Mouse (Mus musculus): ENCODE measurements around the gene Sh3glb2. TPM values are rescaled to one million over a fixed set of nuclear protein-coding genes. Genes with fewer than 3 reads are reported as not detected.

The Sh3glb2 gene
- 94.6 and 97.3 TPM in 2 replicates for polyA plus RNA-seq (2014; fragmentation: Nextera tagmentation; extraction: Ambion mirVana)

- WGBS = 2% methylated on average over 63 of the region's 73 CpGs
- Histone ChIP-seq H3K4me1 (ENCODE audit: control insufficient read depth in 2 of 2, insufficient read depth in 2 of 2, low read length in 2 of 2) (peaks cover 21 to 33% of the 10 kb centered on the region in 2 experiments), H3K9ac (ENCODE audit: low read length) (peak within 1 kb of the TSS; percentile 77), H3K27me3 (ENCODE audit: control insufficient read depth, insufficient read depth, low read length) (no peaks in the 10 kb centered on the region), H3K9me3 (ENCODE audit: control insufficient read depth, low read length) (0 out of 2 replicates have a peak, but pooled peaks cover 3% of the 10 kb centered on the region), H3K36me3 (ENCODE audit: control insufficient read depth, insufficient read depth, low read length) (peaks cover 17% of the 10 kb centered on the region), H3K4me2 (ENCODE audit: low read length) (peak within 1 kb of the TSS; percentile 89), H3K27ac (replicated peaks in 1 of 2; ENCODE audit: control insufficient read depth in 1 of 2, insufficient read depth in 1 of 2, low read depth in 2 of 2, low read length in 2 of 2) (peak within 1 kb of the TSS; percentile 72 to 89), H3K4me3 (ENCODE audit: control insufficient read depth in 1 of 2, insufficient read depth in 1 of 2, low read depth in 1 of 2, low read length in 2 of 2) (peak within 1 kb of the TSS; percentile 60 to 83)
- ATAC-seq (ENCODE audit: insufficient number of reproducible peaks, insufficient read depth, low FRiP score, low read depth) = peak; percentile 71
These were observed at the start of gene Sh3glb2 for GRCm38 (mm10) chr2:30358533-30359531. Sh3glb2 (minus strand) TSS chr2:30359337.

GRCm38 (mm10) chr2:30408452-30409100, 49.4 kb upstream of the Sh3glb2 start:
- H3K9me3 ChIP-seq (ENCODE audit: control insufficient read depth, low read length) = no peaks in the 10 kb centered on the region
- ATAC-seq (ENCODE audit: insufficient number of reproducible peaks, insufficient read depth, low FRiP score, low read depth) = no peak
- no peak overlapping the region for H3K4me2 ChIP-seq (ENCODE audit: low read length)
- H3K27ac ChIP-seq (replicated peaks in 1 of 2; ENCODE audit: control insufficient read depth in 1 of 2, insufficient read depth in 1 of 2, low read depth in 2 of 2, low read length in 2 of 2) = peak overlapping the region in 1 of 2 experiments; percentile 74; a peak in 1 of 4 replicates
- peaks cover 95% of the 10 kb centered on the region for H3K36me3 ChIP-seq (ENCODE audit: control insufficient read depth, insufficient read depth, low read length)
- 78% methylated on average over 8 of the region's 8 CpGs for WGBS
- no peaks in the 10 kb centered on the region for H3K27me3 ChIP-seq (ENCODE audit: control insufficient read depth, insufficient read depth, low read length)
- H3K9ac ChIP-seq (ENCODE audit: low read length) = no peak overlapping the region
- H3K4me1 ChIP-seq (ENCODE audit: control insufficient read depth in 2 of 2, insufficient read depth in 2 of 2, low read length in 2 of 2) = peaks cover 9 to 20% of the 10 kb centered on the region in 2 experiments
- no peak overlapping the region for H3K4me3 ChIP-seq (ENCODE audit: control insufficient read depth in 1 of 2, insufficient read depth in 1 of 2, low read depth in 1 of 2, low read length in 2 of 2)

GRCm38 (mm10) chr2:30407778-30408177, 48.6 kb upstream of the Sh3glb2 start:
- 85% methylated on average over 10 of the region's 10 CpGs for WGBS

DNA sequence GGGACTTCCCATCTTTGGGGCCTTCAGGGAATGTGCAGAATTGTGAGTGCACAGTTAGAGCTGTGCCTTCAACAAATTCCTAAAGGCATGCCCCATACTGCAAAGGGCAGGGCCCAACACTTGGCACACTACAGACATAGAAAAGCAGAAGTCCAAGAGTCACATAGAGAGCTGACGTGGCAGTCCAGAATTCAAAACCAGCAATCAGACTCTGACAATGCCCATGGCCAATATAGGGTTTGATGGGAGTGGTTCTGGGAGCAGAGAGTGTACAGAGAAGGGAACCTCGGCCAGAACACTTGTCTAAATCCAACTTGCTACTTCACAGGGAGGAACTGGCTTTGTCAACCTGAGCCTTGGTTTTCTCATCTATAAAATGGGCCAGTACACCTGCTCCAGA, 48.1 kb upstream of the Sh3glb2 start:
- Histone ChIP-seq H3K4me3 (ENCODE audit: control insufficient read depth in 1 of 2, insufficient read depth in 1 of 2, low read depth in 1 of 2, low read length in 2 of 2) (no peak overlapping the region), H3K4me2 (ENCODE audit: low read length) (no peak overlapping the region), H3K36me3 (ENCODE audit: control insufficient read depth, insufficient read depth, low read length) (peaks cover 98% of the 10 kb centered on the region), H3K9me3 (ENCODE audit: control insufficient read depth, low read length) (no peaks in the 10 kb centered on the region), H3K4me1 (ENCODE audit: control insufficient read depth in 2 of 2, insufficient read depth in 2 of 2, low read length in 2 of 2) (peaks cover 8 to 17% of the 10 kb centered on the region in 2 experiments), H3K27ac (replicated peaks in 1 of 2; ENCODE audit: control insufficient read depth in 1 of 2, insufficient read depth in 1 of 2, low read depth in 2 of 2, low read length in 2 of 2) (no peak overlapping the region), H3K9ac (ENCODE audit: low read length) (no peak overlapping the region), H3K27me3 (ENCODE audit: control insufficient read depth, insufficient read depth, low read length) (no peaks in the 10 kb centered on the region)
- 90% methylated on average over 2 of the region's 2 CpGs for WGBS
- no peak for ATAC-seq (ENCODE audit: insufficient number of reproducible peaks, insufficient read depth, low FRiP score, low read depth)

More at GRCm38 (mm10) chr2:30407778-30408177, 48.6 kb upstream of the Sh3glb2 start:
- Histone ChIP-seq H3K9me3 (ENCODE audit: control insufficient read depth, low read length) (no peaks in the 10 kb centered on the region), H3K27ac (replicated peaks in 1 of 2; ENCODE audit: control insufficient read depth in 1 of 2, insufficient read depth in 1 of 2, low read depth in 2 of 2, low read length in 2 of 2) (no peak overlapping the region), H3K4me3 (ENCODE audit: control insufficient read depth in 1 of 2, insufficient read depth in 1 of 2, low read depth in 1 of 2, low read length in 2 of 2) (no peak overlapping the region), H3K9ac (ENCODE audit: low read length) (no peak overlapping the region), H3K4me2 (ENCODE audit: low read length) (no peak overlapping the region), H3K4me1 (ENCODE audit: control insufficient read depth in 2 of 2, insufficient read depth in 2 of 2, low read length in 2 of 2) (peaks cover 8 to 17% of the 10 kb centered on the region in 2 experiments), H3K27me3 (ENCODE audit: control insufficient read depth, insufficient read depth, low read length) (no peaks in the 10 kb centered on the region), H3K36me3 (ENCODE audit: control insufficient read depth, insufficient read depth, low read length) (peaks cover 98% of the 10 kb centered on the region)
- no peak for ATAC-seq (ENCODE audit: insufficient number of reproducible peaks, insufficient read depth, low FRiP score, low read depth)

DNA sequence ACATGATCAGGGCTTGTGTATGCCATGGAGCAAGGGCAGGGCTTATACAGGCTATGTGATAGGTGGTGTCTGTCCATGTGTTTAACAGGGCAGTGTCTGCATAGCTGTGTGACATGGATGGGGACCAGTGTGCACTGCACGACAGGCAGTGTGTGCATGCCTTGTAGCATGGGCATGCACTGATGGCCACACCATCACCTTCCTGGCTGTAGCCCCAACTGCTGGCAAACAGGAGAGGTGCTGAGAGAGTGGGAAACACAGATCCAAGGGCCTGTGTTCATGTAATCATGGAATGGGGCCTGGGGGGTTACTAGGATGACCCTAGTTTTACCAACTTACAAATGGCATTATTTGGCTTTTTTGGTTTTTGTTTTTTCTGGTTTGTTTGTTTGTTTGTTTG, 44.7 kb upstream of the Sh3glb2 start:
- H3K36me3 ChIP-seq (ENCODE audit: control insufficient read depth, insufficient read depth, low read length) = peaks cover 99% of the 10 kb centered on the region
- no peak overlapping the region for H3K4me3 ChIP-seq (ENCODE audit: control insufficient read depth in 1 of 2, insufficient read depth in 1 of 2, low read depth in 1 of 2, low read length in 2 of 2)
- peaks cover 2 to 10% of the 10 kb centered on the region in 2 experiments; a peak in 3 of 4 replicates for H3K4me1 ChIP-seq (ENCODE audit: control insufficient read depth in 2 of 2, insufficient read depth in 2 of 2, low read length in 2 of 2)
- WGBS = 84% methylated on average over 1 of the region's 1 CpGs
- no peak overlapping the region for H3K9ac ChIP-seq (ENCODE audit: low read length)
- no peak overlapping the region for H3K27ac ChIP-seq (replicated peaks in 1 of 2; ENCODE audit: control insufficient read depth in 1 of 2, insufficient read depth in 1 of 2, low read depth in 2 of 2, low read length in 2 of 2)
- ATAC-seq (ENCODE audit: insufficient number of reproducible peaks, insufficient read depth, low FRiP score, low read depth) = no peak
- H3K27me3 ChIP-seq (ENCODE audit: control insufficient read depth, insufficient read depth, low read length) = no peaks in the 10 kb centered on the region
- no peaks in the 10 kb centered on the region for H3K9me3 ChIP-seq (ENCODE audit: control insufficient read depth, low read length)
- H3K4me2 ChIP-seq (ENCODE audit: low read length) = no peak overlapping the region

DNA sequence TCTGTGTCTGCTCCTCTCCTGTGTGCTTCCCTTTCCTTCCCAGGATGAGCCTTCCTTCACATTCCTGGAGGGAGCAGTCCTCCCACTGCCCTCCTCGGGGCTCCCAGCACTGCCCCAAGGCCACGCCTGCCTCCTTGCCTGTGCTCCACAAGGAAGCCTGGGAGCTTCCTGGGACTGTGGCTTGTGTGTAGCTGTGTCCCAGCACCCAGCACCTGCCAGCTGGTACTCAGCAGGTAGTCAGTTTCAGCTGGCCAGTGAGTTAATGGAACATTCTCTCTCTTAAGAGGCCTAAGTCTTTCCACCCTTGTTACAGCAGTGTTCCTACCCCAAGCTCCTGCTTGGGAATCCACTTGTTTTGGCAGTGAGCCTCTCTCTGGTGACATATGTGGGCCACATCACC, 43.7 kb upstream of the Sh3glb2 start:
- Histone ChIP-seq H3K4me1 (ENCODE audit: control insufficient read depth in 2 of 2, insufficient read depth in 2 of 2, low read length in 2 of 2) (peaks cover 2 to 10% of the 10 kb centered on the region in 2 experiments; a peak in 2 of 4 replicates), H3K9me3 (ENCODE audit: control insufficient read depth, low read length) (no peaks in the 10 kb centered on the region), H3K27me3 (ENCODE audit: control insufficient read depth, insufficient read depth, low read length) (no peaks in the 10 kb centered on the region), H3K36me3 (ENCODE audit: control insufficient read depth, insufficient read depth, low read length) (peaks cover 99% of the 10 kb centered on the region), H3K4me2 (ENCODE audit: low read length) (no peak overlapping the region), H3K4me3 (ENCODE audit: control insufficient read depth in 1 of 2, insufficient read depth in 1 of 2, low read depth in 1 of 2, low read length in 2 of 2) (no peak overlapping the region), H3K9ac (ENCODE audit: low read length) (no peak overlapping the region), H3K27ac (replicated peaks in 1 of 2; ENCODE audit: control insufficient read depth in 1 of 2, insufficient read depth in 1 of 2, low read depth in 2 of 2, low read length in 2 of 2) (no peak overlapping the region)
- no peak for ATAC-seq (ENCODE audit: insufficient number of reproducible peaks, insufficient read depth, low FRiP score, low read depth)
- WGBS = 62% methylated on average over 2 of the region's 2 CpGs

- Histone ChIP-seq H3K9me3 (ENCODE audit: control insufficient read depth, low read length) (no peaks in the 10 kb centered on the region), H3K9ac (ENCODE audit: low read length) (no peak overlapping the region), H3K4me1 (ENCODE audit: control insufficient read depth in 2 of 2, insufficient read depth in 2 of 2, low read length in 2 of 2) (peaks cover 2 to 10% of the 10 kb centered on the region in 2 experiments; a peak in 2 of 4 replicates), H3K4me3 (ENCODE audit: control insufficient read depth in 1 of 2, insufficient read depth in 1 of 2, low read depth in 1 of 2, low read length in 2 of 2) (no peak overlapping the region), H3K4me2 (ENCODE audit: low read length) (no peak overlapping the region), H3K36me3 (ENCODE audit: control insufficient read depth, insufficient read depth, low read length) (peaks cover 99% of the 10 kb centered on the region), H3K27ac (replicated peaks in 1 of 2; ENCODE audit: control insufficient read depth in 1 of 2, insufficient read depth in 1 of 2, low read depth in 2 of 2, low read length in 2 of 2) (no peak overlapping the region), H3K27me3 (ENCODE audit: control insufficient read depth, insufficient read depth, low read length) (no peaks in the 10 kb centered on the region)
- 90% methylated on average over 9 of the region's 9 CpGs for WGBS
- ATAC-seq (ENCODE audit: insufficient number of reproducible peaks, insufficient read depth, low FRiP score, low read depth) = no peak
These were observed 43.3 kb upstream of the Sh3glb2 start for GRCm38 (mm10) chr2:30402351-30402826.
